Mouse (Mus musculus) embryonic stem cell, embryonic (primary cell): ENCODE results near the gene Tigd2.

Source experiments
- CTCF ChIA-PET, 4 experiments: fragments of 300-600 bp in 2 of 4; fragments of 350-600 bp in 2 of 4; sonication (Branson Sonifier 250); formaldehyde crosslinking; loops; one replicate each; lab custom pipeline; 2022; ENCODE audit warnings: inconsistent platforms in 2 of 4; lab: Charles Lee
- POLR2A ChIA-PET, 4 experiments: fragments of 300-600 bp in 2 of 4; fragments of 350-600 bp in 2 of 4; sonication (Branson Sonifier 250); formaldehyde crosslinking; loops; one replicate each; lab custom pipeline; 2022; ENCODE audit warnings: antibody characterized with exemption in 4 of 4, inconsistent platforms in 1 of 4; lab: Charles Lee

The Tigd2 gene

DNA sequence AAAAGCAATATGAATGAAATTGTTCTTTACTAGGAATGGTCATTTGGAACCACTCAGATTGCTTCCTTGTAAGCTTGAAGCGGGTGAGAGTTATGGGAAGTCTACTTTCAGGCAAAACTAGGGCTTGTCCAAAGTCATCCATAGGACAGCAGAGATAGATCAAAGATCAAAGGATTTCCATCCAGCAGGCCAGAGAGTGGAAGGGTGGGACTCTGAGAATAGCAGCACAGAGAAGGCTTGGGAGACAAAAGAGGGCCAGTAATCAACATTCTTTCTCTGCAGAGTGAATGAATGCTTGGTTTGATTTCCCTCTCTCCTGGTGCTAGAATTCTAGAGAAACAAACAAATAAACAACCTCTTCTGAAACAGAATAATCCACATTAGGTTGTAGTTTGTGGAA lies 1.1 kb upstream of the Tigd2 start:
- ChIA-PET POLR2A (interaction anchor here in 3 of 4 experiments (1.0 to 5.8 kb wide), 6 partner anchors 11 to 612 kb away, joined by 3 to 110 read pairs (median 5); partner anchors contain the start of gene Herc3 (in 1 of the 3)), CTCF (interaction anchor here in 1 of 4 experiments (0.9 kb wide), 1 partner anchor 11 kb away, joined by 3 read pairs; no protein-coding TSS in a partner anchor)

DNA sequence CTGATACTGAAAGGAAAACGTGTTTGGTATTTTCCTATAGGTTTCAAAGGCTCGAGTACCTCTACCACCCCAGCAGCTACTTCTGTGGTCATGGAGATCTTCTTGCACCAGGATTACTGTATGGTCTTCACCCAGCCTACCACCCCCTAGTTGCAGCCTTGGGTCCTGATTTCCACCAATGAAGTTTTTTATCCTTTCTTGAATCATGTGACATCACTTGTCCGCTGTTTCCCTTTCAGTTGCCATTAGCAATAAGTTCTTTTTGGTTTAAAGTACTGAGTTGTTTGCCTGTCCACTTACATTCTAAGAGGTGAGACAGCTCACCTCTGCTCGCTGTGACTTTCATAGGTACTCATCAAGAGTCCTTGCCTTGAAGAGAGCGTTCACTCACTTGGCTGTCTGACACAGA lies 633 bp downstream of the Tigd2 start:
- CTCF ChIA-PET, result interaction anchor here in 3 of 4 experiments (0.5 to 1.5 kb wide), 8 partner anchors 11 to 1242 kb away, joined by 3 to 5 read pairs (median 3); partner anchors contain the start of gene Fam13a (in 1 of the 3)
- POLR2A ChIA-PET, result interaction anchor here in 3 of 4 experiments (0.6 to 5.8 kb wide), 14 partner anchors 12 to 662 kb away, joined by 3 to 110 read pairs (median 4); partner anchors contain the start of gene Herc3 (in 1 of the 3)

DNA sequence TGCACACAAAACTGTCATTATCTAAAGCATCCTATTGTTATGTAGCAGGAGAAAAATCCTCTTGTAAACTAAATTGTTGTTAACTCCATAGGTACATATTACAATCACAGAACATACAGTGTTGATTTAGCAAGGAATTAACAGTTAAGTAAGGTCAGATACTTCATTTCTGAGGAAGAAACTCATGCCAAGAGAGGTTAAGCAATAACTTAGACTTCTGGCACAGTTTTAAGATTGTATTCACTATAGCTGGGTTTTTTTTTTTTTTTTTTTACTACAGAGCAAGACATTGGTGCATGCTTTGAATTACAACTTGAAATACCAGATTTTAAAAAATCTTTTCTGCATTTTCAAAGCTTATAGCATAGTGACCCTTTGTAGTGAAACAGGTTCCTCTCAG lies 24.5 kb downstream of the Tigd2 start:
- ChIA-PET CTCF (no interaction called here), POLR2A (no interaction called here)

DNA sequence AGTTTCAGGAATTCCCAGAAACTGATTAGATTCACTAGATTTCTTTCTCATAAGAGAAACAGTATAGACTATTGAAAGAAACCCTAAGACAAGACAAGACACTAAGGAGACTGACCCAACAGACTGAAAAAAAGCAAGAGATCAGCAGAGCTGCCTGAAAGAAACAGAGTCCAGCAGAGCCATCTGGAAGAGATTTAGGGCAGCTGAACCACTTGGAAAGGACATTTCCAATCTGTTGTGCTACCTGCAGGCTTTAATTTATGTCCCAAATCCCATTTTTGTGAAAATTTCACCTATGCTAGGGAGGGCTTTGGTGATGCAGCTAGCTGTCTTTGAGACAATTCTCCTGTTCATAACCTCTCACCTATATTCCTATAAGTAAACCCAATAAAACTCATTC lies 25.0 kb downstream of the Tigd2 start:
- ChIA-PET CTCF (no interaction called here), POLR2A (no interaction called here)

DNA sequence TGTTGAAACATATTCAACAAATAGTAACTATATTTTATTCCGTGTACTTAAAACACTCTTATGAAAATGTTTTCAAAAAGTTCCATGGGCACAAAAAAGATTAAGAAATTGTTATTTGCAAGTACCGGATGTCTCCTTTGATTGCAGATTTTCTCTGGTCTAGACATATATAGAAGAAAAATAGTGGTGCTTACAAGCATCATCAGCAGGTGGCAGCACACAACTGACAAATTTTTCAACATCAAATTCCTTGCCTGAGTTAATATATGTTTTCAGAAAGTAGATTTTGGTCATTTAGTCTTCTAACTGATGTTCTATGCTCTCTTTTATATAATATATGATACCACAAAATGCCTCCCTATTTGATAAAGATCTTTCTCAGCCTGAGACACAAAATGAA lies 41.0 kb downstream of the Tigd2 start:
- ChIA-PET POLR2A (interaction anchor here in 1 of 4 experiments (0.7 kb wide), 1 partner anchor 1462 kb away, joined by 3 read pairs; no protein-coding TSS in a partner anchor), CTCF (interaction anchor here in 1 of 4 experiments (1.9 kb wide), 1 partner anchor 251 kb away, joined by 4 read pairs; no protein-coding TSS in a partner anchor)

DNA sequence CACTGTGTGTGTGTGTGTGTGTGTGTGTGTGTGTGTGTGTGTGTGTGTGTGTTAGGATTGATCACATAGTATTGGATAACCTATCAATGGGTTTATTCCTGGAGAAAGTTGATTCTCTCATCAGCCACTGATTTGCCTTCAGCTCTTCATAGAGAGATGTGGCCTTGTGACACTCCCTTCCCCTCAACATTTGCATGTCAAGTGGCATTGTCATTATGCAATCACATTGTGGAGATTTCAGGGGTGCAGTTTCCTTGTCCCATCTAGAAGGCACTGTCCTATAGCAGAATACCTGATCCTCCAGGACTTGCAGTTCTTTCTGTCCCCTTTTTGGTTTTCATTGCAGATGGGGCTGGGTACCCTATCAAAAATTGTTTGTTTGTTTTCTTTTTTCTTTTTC lies 41.9 kb downstream of the Tigd2 start:
- CTCF ChIA-PET, result interaction anchor here in 3 of 4 experiments (0.6 to 1.9 kb wide), 4 partner anchors 176 to 417 kb away, joined by 4 to 15 read pairs (median 5); partner anchors contain the start of gene Gprin3 (in 1 of the 3)

DNA sequence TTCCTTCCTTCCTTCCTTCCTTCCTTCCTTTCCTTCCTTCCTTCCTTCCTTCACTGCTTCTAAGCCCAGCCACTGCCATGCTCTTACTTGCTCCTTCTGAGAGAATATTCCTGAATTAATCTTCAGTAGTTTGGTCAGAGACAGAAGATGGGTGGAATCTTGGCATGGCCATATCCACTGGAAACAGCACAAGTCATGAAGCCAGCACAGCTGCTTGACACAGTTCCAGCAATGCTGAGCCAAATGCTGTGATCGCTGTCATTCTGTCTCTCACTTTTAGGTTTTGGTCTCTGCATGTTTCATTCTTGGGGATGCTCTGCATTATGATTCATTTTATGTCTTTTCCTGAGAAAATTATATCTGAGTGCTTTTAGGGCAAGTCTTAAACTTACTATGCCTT lies 47.2 kb downstream of the Tigd2 start:
- ChIA-PET CTCF (no interaction called here), POLR2A (no interaction called here)

More for the DNA sequence above, 41.9 kb downstream of the Tigd2 start:
- POLR2A ChIA-PET, result interaction anchor here in 1 of 4 experiments (0.7 kb wide), 1 partner anchor 1461 kb away, joined by 3 read pairs; no protein-coding TSS in a partner anchor
